Mouse (Mus musculus): ENCODE results near the gene Gna12. TPM values are rescaled to one million over a fixed set of nuclear protein-coding genes. Genes with fewer than 3 reads are reported as not detected.

The Gna12 gene
- polyA plus RNA-seq, 1 experiment from 2014 or later: 65.0 TPM

DNA sequence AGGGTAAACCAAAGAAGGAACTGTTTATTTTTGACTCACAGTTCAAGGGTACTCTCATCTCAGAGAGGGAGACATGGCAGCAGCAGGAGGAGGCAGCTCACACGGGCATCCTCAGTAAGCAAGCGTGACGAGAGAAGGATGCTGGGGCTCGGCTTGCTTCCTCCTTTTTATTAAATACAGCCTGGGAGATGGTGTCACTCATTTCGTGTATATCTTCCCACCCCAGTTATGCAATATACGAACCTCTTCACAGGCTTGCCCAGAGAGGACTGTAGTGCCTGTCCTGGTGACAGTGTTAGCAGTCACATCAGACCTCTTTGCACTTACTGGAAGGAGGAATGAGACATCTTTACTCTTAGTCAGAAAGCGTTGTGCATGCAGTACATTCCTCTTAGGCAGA is 109.5 kb downstream of the Gna12 start:
- ATAC-seq (ENCODE audit: insufficient read depth, low FRiP score, low TSS enrichment) (no peak), DNase-seq (ENCODE audit: low spot score) (no peak)
- no peak overlapping the region for H3K4me3 ChIP-seq (ENCODE audit: low read depth, low read length)
- H3K27me3 ChIP-seq (ENCODE audit: control insufficient read depth, insufficient read depth, low read length): no peaks in the 10 kb centered on the region
- H3K36me3 ChIP-seq (ENCODE audit: control insufficient read depth, insufficient read depth, low read length): peaks cover 18% of the 10 kb centered on the region
- no peak overlapping the region for H3K4me2 ChIP-seq (ENCODE audit: low read depth)
- WGBS: 78% methylated on average over 7 of the region's 7 CpGs
- H3K9ac ChIP-seq (ENCODE audit: low read length): no peak overlapping the region
- H3K27ac ChIP-seq (ENCODE audit: low read depth, low read length): no peak overlapping the region
- H3K9me3 ChIP-seq (ENCODE audit: control insufficient read depth, low read length): no peaks in the 10 kb centered on the region
- no peaks in the 10 kb centered on the region for H3K4me1 ChIP-seq (ENCODE audit: control insufficient read depth, insufficient read depth, low read length)

GRCm38 (mm10) chr5:140711040-140711439 is 119.2 kb downstream of the Gna12 start:
- H3K4me3 ChIP-seq (ENCODE audit: low read depth, low read length): no peak overlapping the region
- H3K4me1 ChIP-seq (ENCODE audit: control insufficient read depth, insufficient read depth, low read length): peaks cover under 1% of the 10 kb centered on the region; the same call in 1 of the 2 replicates
- DNase-seq (ENCODE audit: low spot score): no peak
- WGBS: 86% methylated on average over 5 of the region's 5 CpGs
- no peak for ATAC-seq (ENCODE audit: insufficient read depth, low FRiP score, low TSS enrichment)
- H3K27ac ChIP-seq (ENCODE audit: low read depth, low read length): no peak overlapping the region
- H3K9ac ChIP-seq (ENCODE audit: low read length): no peak overlapping the region
- no peaks in the 10 kb centered on the region for H3K9me3 ChIP-seq (ENCODE audit: control insufficient read depth, low read length)
- H3K4me2 ChIP-seq (ENCODE audit: low read depth): no peak overlapping the region
- no peaks in the 10 kb centered on the region for H3K27me3 ChIP-seq (ENCODE audit: control insufficient read depth, insufficient read depth, low read length)
- H3K36me3 ChIP-seq (ENCODE audit: control insufficient read depth, insufficient read depth, low read length): peaks cover 22% of the 10 kb centered on the region

DNA sequence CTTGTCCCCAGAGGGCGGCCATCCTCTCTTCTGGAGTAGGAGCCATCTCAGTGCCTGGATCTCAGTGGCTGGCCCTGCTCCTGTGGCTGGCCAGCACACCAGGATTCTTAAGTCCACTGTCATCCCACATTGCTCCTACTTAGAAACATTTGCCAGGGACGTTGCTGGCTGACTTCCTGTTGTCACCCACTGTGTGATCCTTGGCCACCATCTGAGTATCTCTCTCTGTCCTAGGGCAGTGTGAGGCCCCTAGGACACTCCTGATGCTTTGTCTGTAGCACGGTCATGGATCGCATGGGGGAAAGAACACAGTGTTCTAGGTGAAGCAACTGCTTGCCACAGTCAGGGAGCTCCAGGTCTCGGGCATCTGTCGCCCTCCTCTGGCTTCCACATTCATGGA is 119.9 kb downstream of the Gna12 start:
- Histone ChIP-seq H3K9me3 (ENCODE audit: control insufficient read depth, low read length) (no peaks in the 10 kb centered on the region), H3K4me2 (ENCODE audit: low read depth) (no peak overlapping the region), H3K36me3 (ENCODE audit: control insufficient read depth, insufficient read depth, low read length) (peaks cover 21% of the 10 kb centered on the region), H3K4me3 (ENCODE audit: low read depth, low read length) (no peak overlapping the region), H3K9ac (ENCODE audit: low read length) (no peak overlapping the region), H3K27ac (ENCODE audit: low read depth, low read length) (no peak overlapping the region), H3K27me3 (ENCODE audit: control insufficient read depth, insufficient read depth, low read length) (no peaks in the 10 kb centered on the region), H3K4me1 (ENCODE audit: control insufficient read depth, insufficient read depth, low read length) (peaks cover 8% of the 10 kb centered on the region)
- 91% methylated on average over 6 of the region's 6 CpGs for WGBS
- no peak for ATAC-seq (ENCODE audit: insufficient read depth, low FRiP score, low TSS enrichment)
- DNase-seq (ENCODE audit: low spot score): no peak

Other genes with a start within 250 kb of the Gna12 start
- gene Lfng, start 223.1 kb downstream of the Gna12 start, polyA plus RNA-seq (2014; fragmentation: Nextera tagmentation; extraction: Ambion mirVana): 35.4 and 37.5 TPM in 2 replicates
- 61.0 and 65.0 TPM in 2 replicates for gene Ttyh3, start 181.4 kb downstream of the Gna12 start, polyA plus RNA-seq (2014; fragmentation: Nextera tagmentation; extraction: Ambion mirVana)
- gene Iqce, start 128.1 kb downstream of the Gna12 start, polyA plus RNA-seq (2014; fragmentation: Nextera tagmentation; extraction: Ambion mirVana): 18.3 and 18.4 TPM in 2 replicates
- gene Brat1, start 125.4 kb downstream of the Gna12 start, polyA plus RNA-seq (2014; fragmentation: Nextera tagmentation; extraction: Ambion mirVana): 15.1 and 15.9 TPM in 2 replicates
- gene Amz1, start 106.3 kb downstream of the Gna12 start, polyA plus RNA-seq (2014; fragmentation: Nextera tagmentation; extraction: Ambion mirVana): 0.38 and 0.69 TPM in 2 replicates
- 0.09 and 0.32 TPM in 2 replicates for gene Card11, start 170.2 kb upstream of the Gna12 start, polyA plus RNA-seq (2014; fragmentation: Nextera tagmentation; extraction: Ambion mirVana)

Measured in neural tube, embryonic 11.5 days (tissue).